Mouse (Mus musculus) right cerebral cortex, postnatal 36 days (tissue): Measurements from ENCODE around the gene Ccdc83.
"Not testable (repeated sequence)": the region's sequence is repeated elsewhere in the genome, so short reads cannot be mapped to it uniquely, and the experiment has no call there.

Source experiments
- DNase-seq, 2 experiments: peaks; one replicate each; pipeline ENCODE4 v3.0.0; 2022; ENCODE audit warnings: low spot score in 2 of 2, mixed read lengths in 1 of 2

Gene Ccdc83

DNA sequence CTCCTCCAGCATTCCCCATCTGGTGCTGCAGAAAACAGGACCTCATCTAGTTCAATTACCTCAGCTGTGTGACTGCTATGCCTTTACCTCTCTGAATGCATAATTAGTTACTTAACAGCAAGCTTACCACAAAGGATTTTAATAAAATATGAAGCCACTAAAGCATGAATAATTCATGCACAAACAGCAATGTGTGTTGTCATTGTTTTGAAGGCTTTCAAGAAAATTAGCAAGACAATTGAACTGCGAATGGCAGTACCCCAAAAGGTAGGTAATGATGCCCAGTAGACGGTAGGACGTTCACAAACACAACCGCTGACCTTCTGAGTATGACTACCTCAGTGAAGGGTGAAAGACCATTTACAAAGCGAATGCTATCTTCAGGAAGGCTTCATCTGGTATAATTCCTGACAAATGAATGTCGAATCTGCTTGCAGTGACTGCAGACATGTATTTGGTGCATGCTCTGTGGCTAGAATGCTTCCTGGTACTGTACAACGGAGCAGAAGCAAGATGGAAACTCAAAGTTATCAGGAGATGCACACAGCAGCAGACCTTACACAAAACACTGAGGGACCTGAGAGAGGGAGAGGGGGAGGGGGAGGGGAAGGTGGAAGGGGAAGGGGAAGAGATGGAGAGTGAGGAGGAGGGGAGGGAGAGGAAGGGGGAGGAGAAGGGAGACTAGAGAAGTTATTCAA is 3.5 kb downstream of the Ccdc83 start:
- DNase-seq, result no peak

DNA sequence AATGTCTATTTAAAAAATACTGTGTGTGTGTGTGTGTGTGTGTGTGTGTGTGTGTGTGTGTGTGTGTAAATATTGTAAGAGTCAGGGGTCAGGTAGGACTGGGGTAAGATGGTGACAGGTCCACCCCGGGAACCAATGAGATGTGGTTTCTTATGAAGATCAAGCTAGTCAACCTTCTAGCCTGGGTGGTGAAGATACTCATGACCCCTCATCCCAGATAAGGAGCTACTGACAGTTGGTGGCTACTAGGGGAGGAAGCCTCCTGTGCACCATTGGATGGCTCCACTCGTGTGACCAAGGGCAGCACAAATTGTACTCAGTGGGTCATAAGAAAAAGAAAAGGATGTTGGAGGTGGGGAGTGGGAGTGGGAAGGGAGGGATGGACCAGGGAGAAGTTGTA is 5.7 kb downstream of the Ccdc83 start:
- DNase-seq, result no peak

DNA sequence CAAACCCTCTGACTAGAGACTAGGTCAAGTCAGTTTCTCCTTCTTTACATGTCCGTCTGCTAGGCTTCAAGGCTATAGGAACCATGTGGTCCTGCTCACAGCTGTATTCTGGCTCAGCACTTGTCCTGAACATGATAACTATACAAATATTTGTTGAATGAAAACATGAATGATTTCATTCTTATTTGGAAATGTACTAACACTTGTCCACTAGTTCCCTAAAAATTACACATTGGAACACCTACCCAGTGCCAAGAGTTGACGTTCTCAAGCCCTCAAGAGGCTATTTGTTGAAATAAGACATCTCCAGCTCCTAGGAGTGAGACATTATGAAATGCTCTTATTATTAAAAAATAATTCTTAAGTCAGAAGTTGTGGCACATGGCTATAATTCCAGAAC is 6.9 kb downstream of the Ccdc83 start:
- no peak for DNase-seq

DNA sequence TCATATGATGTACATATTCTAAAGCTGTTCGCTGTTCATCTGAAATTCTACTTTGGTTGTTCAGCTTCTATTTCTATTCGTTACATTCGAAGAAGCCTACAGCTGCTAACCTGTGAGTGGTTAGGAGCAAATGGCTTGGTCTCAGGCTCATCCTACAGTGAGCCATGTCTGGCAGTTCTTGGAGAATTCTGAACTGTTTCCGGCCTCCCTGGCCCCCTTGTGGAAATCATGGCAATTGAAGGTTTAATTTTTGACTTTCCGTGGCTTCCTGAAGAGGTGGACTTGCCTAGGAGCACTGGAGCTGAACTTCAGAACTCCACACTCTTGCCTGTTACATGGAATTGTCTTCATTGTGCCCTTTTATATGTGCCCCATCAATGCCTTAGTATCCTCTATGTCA is 12.6 kb downstream of the Ccdc83 start:
- no peak for DNase-seq

DNA sequence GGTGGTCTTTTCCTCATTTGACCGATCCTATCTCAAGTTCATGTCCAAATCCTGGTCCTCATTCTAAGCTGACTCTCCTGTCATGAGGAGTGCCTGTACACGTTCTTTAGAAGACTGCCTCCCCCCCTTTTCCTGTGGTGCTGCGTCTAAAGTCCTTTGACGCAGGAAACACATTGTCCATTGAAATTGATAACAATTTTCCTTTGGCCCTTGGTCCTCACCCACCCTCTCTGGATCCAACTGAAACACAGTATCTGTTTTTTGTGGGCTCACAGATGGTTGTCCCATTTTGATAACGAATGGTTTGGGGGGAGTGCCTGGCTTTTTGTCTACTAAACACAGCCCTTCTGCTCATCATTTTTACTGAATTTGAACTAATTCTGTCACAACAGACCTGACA is 21.9 kb downstream of the Ccdc83 start:
- no peak for DNase-seq

DNA sequence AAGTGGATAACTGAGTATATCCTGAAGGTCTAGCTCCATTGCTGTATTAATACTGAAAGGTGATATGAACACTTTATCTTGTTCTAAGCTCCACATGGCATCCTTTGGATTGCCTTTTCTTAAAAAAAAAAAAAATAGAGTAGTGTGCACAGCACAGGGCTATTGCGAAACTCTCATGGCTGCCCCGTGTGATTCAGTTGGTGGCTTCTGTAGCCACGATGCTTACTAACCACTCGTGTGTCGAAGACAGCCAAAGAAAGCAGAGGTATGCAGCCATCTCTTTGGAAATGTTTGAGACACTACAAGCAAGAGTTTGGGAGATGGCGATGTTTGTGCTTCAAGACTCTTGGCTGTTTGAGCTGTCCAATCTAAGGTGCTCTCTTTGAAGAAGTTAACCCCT is 22.4 kb downstream of the Ccdc83 start:
- no peak for DNase-seq

DNA sequence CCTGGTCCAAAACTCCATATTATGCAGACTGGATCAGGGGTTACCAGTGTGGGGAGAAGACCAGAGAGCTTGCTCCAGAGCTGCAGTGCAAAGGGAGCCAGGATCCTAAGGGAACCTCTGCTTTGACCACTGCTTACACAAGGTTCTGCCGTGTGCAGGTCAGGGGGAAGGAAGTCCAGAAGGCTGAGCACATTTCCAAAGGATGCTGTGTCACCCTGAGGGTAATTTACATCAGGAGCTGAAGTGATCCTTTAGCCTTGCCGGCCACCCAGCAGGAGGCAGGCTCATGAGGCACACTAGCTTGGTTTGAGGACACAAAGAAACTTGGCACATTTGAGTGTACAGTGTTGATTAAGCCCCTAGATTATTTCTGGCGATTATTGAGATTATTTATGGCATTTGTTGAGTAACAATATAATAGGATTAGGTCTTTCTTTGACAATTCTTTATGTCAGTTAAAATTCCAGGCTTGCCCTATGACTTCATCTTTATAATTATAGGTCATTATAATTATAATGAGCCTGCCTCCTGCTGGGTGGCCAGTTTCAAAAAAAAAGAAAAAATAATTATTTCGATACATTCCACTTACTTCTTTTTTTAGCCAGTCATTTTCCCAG is 29.2 kb downstream of the Ccdc83 start:
- DNase-seq, result no peak

DNA sequence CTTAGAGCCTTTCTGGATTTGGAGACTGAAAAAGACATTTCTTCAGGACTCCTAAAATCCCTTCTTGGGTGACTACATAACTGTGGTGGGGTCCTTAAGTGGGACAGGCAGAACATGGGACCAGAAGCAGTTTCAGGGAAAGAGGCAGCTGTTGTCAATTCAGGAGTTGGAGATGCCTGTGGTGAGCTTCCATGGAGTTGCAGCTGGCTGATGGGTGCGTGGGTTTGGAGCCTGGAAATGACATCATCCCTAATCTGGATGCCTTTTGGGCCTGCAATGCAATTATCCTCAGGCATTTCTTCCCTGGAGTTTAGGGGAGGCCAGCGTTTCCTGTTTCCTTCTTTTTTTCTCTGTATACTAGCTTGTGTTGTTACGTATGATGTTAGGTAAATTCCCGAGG is 31.7 kb downstream of the Ccdc83 start:
- DNase-seq, result no peak

DNA sequence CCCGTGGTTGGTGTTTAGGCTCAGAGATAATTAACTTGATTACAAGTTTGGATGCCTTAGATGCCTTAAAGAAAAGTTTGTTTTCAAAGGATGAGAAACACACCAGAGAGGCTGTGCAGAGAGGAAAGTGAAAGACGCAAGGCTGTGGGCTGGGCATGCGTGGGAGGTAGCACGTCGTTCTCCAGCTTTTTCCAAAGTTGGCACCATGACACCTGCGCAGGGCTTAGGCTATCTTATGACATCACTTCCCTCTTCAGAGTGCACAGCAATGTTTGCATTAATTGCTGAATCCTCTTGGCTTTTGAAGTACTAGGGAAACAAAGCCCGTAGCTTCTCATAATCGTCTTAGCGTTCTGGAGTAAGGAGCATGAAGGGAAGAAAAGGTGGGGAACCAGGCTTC is 34.1 kb downstream of the Ccdc83 start:
- peak in 1 of 2 experiments; percentile 32 for DNase-seq

DNA sequence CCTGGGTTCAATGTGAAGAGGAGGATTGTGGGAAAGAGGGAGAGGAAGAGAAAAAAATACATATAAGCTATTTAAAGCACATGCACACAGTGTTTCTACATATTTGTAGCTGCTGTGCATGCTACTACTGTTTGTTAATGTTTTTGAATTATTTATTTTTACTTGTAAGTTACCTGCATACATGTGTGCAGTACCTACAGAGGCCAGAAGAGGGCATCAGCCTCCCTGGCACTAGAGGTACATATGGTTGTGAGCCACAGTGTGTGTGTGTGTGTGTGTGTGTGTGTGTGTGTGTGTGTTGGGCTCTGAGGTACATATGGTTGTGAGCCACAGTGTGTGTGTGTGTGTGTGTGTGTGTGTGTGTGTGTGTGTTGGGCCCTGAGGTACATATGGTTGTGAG is 36.7 kb downstream of the Ccdc83 start:
- DNase-seq, result not testable (repeated sequence)

DNA sequence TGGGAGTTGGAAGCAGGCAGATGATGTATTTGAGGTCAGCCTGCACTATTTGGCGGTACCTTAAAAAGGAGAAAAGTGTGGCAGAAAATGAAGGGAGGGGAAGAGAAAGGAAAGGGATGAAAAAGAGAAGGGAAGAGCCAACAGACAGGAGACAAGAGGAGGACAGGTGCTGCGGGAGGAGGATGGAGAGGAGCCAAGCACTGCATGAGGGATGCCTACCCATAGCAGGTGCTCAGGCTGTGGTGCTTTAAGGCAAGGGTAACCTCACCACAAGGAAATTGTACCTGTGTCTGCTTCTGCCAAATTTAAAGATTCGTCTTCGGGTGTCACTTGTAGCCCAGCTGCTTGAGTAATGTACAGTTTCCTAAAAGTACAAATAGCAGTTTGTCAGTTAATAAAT is 37.5 kb downstream of the Ccdc83 start:
- no peak for DNase-seq

DNA sequence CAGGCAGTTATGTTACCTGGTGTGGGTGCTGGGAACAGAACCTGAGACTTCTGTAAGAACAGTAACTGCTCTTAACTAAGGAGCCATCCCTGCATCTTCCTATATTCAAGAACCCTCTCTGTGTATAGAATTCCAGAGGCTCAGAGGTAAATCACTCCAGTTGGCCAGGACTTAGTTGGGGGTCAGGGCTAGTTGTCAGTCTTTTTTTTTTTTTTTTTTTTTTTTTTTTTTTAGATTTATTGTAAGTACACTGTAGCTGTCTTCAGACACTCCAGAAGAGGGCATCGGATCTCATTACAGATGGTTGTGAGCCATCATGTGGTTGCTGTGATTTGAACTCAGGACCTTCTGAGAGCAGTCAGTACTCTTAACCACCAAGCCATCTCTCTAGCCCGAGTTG is 44.1 kb downstream of the Ccdc83 start:
- DNase-seq, result no peak

DNA sequence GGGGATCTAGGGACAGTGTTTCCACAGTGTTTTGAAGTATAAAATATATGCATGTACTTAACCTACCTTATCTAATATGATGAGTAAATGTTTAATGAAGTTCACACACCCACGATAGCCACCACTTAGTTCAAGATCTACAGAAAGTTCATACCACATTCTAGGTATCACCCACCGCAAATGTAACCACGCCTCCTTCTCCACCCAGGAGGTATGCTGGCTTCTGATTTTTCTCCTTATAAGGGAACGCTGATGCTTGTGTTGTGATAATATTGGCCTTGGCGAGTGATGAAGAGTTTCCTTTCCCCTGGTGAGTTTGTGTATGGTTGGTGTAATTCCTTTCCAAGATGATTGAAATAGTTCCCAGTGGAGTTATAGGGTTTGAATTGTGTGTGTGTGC is 47.5 kb downstream of the Ccdc83 start:
- no peak for DNase-seq

DNA sequence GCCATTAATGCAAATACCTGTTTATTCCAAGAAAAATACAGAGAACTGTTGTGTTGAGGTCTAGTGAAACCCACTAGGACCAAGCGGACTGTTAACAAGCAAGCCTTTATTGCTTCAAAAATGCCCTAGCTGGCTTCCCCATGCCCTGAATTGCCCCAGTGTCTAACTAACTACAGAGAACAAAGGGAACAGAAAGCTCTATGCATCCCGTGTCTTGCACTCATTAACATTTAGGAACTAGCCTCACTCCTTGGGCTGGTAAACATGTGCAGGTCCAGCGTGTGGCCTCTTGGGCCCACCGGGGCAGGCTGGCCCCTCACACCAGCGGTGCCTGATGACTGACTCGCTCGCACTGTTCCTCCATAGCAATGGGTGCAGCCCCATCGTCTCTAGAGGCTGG is 49.1 kb downstream of the Ccdc83 start:
- DNase-seq, result no peak

DNA sequence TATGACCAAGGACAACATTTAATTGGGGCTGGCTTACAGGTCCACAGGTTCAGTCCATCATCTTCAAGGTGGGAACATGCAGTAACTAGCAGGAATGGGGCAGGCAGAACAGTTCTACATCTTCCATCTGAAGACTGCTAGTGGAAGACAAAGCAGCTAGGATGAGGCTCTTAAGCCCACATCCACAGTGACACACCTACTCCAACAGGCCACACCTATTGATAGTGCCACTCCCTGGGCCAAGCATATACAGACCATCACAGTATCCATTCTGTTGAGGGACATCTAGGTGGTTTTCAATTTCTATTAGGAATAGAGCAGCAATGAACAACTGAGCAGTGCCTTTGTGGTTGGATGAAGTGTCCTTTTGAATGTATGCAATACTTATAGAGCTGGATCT is 54.6 kb downstream of the Ccdc83 start:
- no peak for DNase-seq

DNA sequence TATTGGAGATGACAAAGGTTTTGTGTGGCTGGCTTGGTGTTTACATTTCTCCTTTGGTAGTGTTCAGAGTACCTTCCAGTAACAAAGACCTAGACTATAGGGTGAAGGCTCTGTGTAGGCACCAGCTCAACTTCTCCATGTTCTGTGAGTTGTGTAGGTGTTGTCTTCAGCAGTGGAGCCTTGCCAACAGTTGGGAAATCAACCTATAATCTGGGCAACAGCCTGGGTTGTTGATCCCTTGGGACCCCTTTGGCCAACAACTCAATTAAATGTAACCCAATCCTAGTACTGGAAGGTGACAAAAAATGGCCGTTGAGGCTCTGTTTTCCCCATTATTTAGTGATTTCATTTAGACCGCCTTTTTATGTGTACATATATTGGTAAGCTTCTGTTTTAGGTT is 55.5 kb downstream of the Ccdc83 start:
- DNase-seq, result no peak

DNA sequence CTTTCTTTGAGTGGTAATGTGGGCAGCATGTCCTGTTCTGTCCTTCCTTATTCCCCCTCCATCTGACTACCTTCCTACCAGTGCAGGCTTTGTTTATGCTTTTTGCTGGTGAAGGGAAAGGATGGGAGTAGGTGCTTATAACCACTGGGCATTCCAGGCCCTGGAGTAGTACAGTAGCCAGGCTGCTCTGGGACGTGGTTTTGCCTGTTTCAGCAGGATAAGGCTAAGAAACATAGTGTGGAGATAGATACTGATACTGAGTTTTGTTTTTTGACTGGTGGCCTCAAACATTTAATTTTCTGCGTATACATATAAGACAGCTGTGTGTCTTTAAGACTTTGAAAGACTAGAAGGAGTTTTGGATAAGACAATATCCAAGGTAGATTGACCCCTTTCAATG is 61.7 kb downstream of the Ccdc83 start:
- no peak for DNase-seq

DNA sequence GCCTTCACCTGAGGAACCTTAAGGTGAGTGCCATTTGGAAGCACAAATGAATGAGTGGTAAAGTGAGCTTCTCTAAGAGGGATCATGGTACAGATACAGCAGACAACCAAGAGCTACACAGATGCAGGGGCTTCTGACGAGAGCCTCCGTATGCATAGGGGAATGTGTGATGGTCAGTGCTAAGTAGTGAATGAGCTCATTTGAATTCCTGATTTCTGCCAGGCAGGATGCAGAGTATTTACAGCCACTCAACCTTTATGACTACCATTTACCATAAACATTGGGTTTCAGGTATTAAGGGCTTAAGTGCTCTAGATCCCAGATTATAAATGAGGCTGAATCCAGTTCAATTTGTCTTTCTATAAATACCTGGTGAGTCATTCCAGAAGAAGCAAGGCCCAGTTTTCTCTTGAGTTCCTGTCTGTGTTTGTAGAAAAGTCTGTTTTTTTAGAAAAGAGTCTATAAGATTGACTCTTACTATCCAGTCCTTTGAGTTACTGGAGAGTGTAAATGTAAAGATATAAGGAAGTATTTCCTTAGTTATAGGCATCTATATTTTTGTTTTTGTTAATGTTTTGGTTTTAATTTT is 63.6 kb downstream of the Ccdc83 start:
- no peak for DNase-seq

DNA sequence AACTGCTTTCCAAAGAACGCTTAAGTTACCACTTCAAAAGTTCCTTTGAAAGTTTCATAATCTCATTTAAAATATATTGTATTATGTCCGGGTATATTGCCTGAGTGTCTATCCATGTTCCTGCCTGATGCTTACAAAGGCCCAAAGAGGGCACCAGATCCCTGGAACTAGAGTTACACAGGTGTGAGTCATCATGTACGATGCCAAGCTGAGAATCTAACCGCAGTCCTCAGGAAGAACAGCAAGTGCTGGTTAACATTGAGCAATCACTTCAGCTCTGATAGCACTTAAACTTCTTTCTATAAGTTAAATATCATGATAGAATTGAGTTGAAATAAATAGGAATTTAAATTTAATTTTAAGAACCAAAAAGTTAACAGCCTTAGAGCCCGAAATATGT is 65.3 kb downstream of the Ccdc83 start:
- DNase-seq, result no peak

DNA sequence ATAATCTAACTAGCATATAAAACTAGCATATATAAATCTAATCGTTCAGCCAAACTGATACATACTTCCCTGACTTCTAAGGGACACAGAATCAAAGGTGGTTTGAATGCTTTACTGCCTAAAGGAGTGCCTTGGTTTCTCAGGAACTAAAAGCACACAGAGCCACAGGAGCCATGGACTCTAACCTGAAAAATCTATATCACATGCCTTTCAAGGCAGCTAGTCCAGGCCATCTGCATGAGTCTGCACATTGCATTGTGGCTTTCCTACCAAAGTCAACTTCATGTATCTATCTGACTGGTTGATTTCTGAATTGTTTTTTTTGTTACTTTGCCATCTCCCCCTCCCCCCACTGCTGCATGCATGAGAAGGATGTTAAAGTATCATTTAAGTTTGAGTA is 84.9 kb downstream of the Ccdc83 start:
- no peak for DNase-seq

DNA sequence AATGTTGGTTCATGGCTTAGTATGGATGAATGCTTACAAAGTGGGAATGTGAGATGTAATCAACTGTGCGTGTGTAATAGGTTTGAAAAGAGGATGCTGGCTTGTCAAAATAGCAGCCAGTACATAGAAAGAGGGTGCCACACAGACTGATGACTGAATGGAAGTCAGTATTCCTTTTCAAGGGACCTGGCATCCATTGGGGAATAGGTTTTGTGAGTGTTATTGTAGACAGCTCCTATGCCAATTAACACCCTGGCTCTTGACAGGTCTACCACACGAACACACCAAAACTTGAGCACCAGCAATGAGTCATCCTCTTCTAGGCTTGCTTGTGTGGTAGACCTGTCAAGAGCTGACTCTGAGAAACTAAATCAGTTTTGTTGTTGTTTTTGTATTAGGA is 90.0 kb downstream of the Ccdc83 start:
- DNase-seq, result no peak
